Mouse (Mus musculus) layer of hippocampus, postnatal 36 days (tissue): ENCODE results near the gene St6galnac5. TPM values are rescaled to one million over a fixed set of nuclear protein-coding genes. Genes with fewer than 3 reads are reported as not detected.
"Not testable (repeated sequence)": the region's sequence is repeated elsewhere in the genome, so short reads cannot be mapped to it uniquely, and the experiment has no call there.

Source experiments
- DNase-seq, 2 experiments: peaks; one replicate each; pipeline ENCODE4 v3.0.0; 2022
- total RNA-seq, 2 experiments: library from RNA; stranded (reverse); gene quantifications; 2 replicates each; pipeline ENCODE4 v1.2.3; 2021

The St6galnac5 gene
- total RNA-seq, 2 experiments from 2014 or later: 129 to 131 TPM

GRCm38 (mm10) chr3:152784353-152784752, 197.7 kb downstream of the St6galnac5 start:
- not testable (repeated sequence) for DNase-seq

DNA sequence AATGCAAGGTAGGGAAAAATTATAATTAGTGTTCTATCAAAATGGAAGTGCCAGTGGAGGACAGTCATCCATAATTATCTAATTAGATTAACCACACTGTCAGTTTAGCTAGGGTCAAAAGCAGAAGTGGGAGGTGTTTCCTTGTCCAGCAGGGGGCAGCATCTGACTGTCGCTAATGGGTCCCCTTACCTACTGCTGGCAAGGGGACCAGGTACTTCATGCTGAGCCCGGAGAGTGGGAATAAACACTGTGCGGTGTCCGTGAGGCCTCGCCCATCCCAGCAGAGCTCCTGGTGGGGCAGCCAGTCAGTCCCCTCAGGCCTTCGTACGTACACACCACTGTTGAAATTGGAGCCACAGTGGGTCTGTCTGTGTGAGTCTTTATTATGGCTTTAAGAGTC, 198.3 kb downstream of the St6galnac5 start:
- DNase-seq: peak; percentile 67

DNA sequence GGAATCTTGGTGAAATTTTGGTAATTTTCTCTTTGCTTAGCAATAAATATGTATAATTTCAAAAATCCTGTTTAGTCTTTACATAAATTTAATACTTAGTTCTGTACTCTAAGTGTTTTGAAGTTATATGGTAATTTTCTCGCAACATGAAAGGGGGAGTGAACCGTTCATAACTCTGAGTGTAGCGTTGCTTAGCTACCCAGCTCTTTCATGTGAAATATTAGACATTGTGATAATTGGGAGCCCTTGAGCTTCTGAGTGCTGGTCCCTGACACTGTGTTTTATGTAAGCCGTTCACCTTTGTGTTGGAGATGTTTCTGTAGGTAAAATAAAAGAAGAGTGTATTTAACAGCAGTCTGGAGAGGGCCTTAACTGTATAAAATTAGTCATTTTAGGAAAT, 202.2 kb downstream of the St6galnac5 start:
- DNase-seq: no peak

DNA sequence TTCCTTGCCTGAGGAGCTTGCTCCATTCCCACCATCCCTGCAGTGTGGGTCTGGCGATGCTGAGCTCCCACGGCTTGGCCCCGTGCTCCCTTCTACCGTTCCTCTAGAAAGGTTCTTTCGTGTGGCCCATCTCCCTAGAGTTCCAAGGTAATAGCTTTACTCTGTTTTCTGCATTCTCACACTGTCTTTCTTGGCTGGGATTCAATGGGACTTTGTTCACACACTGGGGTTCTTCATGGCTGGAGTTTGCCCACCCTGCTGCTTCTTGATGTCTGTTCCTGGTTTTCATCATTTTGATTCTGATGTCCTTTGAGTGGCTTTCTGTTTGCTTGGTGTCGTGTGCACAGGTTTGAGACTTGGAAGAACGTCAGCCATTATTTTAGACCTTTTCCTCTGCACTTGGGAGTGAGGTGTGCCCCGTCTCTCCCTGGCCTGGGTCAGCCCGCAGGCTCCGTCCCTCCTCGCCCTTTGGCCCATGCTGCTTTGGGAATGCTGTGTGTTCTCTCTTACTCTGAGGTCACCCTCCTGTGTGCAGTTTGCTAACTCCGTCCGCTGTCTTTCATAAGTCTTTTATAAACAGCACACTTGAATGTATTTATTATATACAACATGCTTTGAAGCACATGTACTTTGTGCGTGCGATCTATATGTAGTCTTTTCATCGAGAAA, 205.0 kb downstream of the St6galnac5 start:
- no peak for DNase-seq

DNA sequence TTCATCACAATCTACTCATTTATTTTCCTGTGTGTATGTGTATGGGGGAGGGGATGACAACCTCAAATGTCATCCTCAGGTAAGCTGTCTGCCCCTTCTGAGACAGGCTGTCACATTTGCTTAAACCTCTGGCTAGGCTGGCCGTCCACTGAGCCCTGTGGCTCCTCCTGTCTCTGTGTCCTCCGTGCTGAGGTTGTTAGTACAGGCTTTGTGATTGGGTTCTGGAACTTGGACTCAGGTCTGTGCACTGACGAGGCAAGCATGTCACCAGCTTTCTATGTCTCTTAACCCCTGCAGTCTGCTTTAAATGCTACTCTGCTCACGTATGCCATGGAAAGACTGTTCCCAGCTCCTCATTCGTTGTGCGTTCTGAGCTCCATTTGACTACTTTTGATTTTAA, 205.7 kb downstream of the St6galnac5 start:
- no peak for DNase-seq

DNA sequence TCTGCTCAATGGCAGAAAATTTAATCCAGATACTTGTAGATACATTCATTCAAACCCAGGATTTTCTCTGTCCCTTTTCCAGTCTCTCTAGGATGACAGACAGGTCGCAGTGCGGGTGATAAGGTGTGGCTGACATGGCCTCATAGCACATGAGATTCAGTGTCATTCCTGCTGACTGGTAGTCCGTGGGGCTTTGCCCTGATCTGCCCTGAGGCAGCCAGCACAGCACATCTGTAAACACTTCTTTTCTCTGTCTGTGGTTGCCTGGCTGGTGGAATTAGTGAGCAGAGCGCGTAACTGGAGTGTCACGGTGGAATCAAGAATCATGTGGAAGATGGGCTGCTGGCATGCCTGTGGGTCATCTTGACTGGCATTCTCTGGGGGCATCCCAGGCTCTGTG, 212.0 kb downstream of the St6galnac5 start:
- no peak for DNase-seq

DNA sequence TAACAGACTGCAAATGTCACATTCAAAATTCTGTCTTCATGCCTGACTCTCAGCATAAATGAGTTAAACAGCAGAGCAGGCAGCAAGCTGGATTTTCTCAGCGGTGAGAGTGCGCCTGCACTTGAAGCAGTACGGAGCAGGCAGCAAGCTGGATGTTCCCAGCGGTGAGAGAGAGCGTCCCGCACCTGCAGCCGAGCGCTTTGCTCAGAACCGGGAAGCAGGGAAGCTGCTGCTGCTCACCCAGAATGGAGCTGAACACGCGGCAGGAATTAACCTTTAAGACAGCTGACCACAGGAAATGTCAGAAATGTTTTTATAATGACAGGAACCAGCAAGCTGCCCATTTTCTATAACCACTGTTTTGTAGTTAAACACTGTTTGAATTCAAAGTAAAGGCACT, 214.6 kb downstream of the St6galnac5 start:
- DNase-seq: no peak
